Mouse (Mus musculus): ENCODE results near the gene Bmp2k.

Gene Bmp2k

DNA sequence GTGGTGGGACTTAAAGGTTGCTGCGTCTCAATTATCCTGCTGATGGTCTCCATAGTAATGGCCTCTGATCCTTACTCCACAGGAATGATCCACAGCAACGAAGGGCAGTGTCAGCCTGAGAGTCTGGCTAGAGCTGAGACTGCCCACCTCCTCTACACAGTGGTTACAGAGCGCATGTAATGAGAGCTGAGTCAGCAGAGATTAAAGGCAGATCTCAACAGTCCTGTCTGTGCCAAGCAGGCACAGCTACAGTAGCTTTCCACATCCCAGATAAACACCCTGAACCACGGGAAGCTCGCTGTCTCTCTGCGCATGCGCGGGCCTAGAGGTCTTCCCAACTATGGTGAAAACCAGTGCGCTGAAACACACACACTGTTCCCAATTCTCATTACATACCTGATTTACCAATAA lies 100.1 kb downstream of the Bmp2k start:
- in situ Hi-C loops (cut with MboI) = no loop called here

- in situ Hi-C loops (cut with MboI) = loop anchor here (25.0 kb wide), 1 partner anchor 1087 kb away; no protein-coding TSS in a partner anchor
Observed at GRCm38 (mm10) chr5:97099954-97100353, 102.5 kb downstream of the Bmp2k start.

GRCm38 (mm10) chr5:97108333-97108732 lies 110.8 kb downstream of the Bmp2k start:
- in situ Hi-C loops (cut with MboI) = loop anchor here (25.0 kb wide), 1 partner anchor 1079 kb away; no protein-coding TSS in a partner anchor

GRCm38 (mm10) chr5:97110133-97110532 lies 112.6 kb downstream of the Bmp2k start:
- in situ Hi-C loops (cut with MboI) = loop anchor here (25.0 kb wide), 1 partner anchor 1077 kb away; no protein-coding TSS in a partner anchor

- in situ Hi-C loops (cut with MboI) = loop anchor here (25.0 kb wide), 1 partner anchor 1077 kb away; no protein-coding TSS in a partner anchor
Observed at GRCm38 (mm10) chr5:97110697-97111096, 113.2 kb downstream of the Bmp2k start.

- in situ Hi-C loops (cut with MboI) = loop anchor here (25.0 kb wide), 1 partner anchor 1076 kb away; no protein-coding TSS in a partner anchor
Observed at GRCm38 (mm10) chr5:97111207-97111910, 113.9 kb downstream of the Bmp2k start, which contains the start of gene Paqr3. Paqr3 (minus strand) TSS chr5:97111596.

- in situ Hi-C loops (cut with MboI) = loop anchor here (25.0 kb wide), 1 partner anchor 1062 kb away; no protein-coding TSS in a partner anchor
Observed at GRCm38 (mm10) chr5:97124977-97125376, 127.5 kb downstream of the Bmp2k start.

- in situ Hi-C loops (cut with MboI) = no loop called here
Observed at GRCm38 (mm10) chr5:97125459-97125970, 128.0 kb downstream of the Bmp2k start.

GRCm38 (mm10) chr5:97126005-97126404 lies 128.5 kb downstream of the Bmp2k start:
- in situ Hi-C loops (cut with MboI) = no loop called here

DNA sequence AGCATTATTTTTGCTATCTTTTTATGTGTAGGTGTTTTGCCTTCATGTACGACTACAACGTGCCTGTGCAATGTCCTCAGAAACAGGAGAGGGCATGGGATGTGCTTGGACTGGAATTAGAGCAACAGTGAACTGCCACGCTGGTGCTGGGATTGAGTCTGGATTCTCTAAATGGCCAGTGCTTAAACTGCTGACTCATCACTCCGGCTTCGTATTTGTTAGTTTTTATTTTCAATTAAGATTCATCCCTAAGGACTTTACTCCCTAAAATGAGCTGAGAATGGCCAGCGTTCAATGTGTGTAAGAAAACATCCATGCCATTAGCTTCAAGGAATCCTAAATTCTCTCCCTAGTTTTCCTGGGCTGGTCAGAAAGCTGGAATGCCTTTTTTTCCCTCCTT lies 129.8 kb downstream of the Bmp2k start:
- in situ Hi-C loops (cut with MboI) = no loop called here

GRCm38 (mm10) chr5:97128242-97129226 lies 131.0 kb downstream of the Bmp2k start:
- in situ Hi-C loops (cut with MboI) = no loop called here

DNA sequence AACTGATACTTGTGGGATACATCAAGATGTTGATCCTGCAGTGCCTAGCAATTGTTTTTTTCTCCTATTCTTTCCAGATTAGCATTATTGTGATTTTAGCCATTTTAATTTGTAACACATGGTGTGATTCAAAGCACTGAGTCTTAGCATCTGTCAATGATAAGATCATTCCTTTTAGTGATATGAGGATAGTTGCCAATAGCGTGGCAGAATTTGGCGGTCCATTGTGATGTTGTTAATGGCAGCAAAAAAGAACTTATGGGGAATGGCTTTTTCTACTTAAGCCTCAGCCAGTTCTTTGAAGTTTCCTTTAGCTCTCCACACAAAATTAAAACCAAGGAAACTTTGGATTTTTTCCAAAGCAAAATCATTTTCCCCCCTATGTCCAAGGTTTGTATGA lies 132.1 kb downstream of the Bmp2k start:
- in situ Hi-C loops (cut with MboI) = no loop called here

GRCm38 (mm10) chr5:97135331-97135730 lies 137.8 kb downstream of the Bmp2k start:
- in situ Hi-C loops (cut with MboI) = loop anchor here (10.0 kb wide), 1 partner anchor 1189 kb away; the partner anchor contains the start of gene Cfap299

Measured in mature B cell (primary cell).